Mouse (Mus musculus) midbrain, postnatal 0 days (tissue): ENCODE results near the gene Tm4sf20. TPM values are rescaled to one million over a fixed set of nuclear protein-coding genes. Genes with fewer than 3 reads are reported as not detected.

Experiments
- ATAC-seq: fragments of 200-750 bp; cut with Nextera tagmentation; 2 replicates; pipeline ENCODE4 v1.8.0; 2017; ENCODE audit warnings: moderate number of reproducible peaks, mild to moderate bottlenecking, moderate TSS enrichment, moderate library complexity; ENCODE audit not compliant: low FRiP score
- DNase-seq: peaks from one replicate; pipeline ENCODE4 v3.0.0-alpha.2; 2015; ENCODE audit warnings: low spot score
- H3K27ac ChIP-seq: fragments of 300-500 bp; sonication (generic); 2 replicates; pipeline ENCODE4 v1.5.1; 2014; ENCODE audit warnings: low read depth, mild to moderate bottlenecking, low read length, mixed read lengths
- H3K27me3 ChIP-seq: fragments of 300-500 bp; sonication (generic); 2 replicates; pipeline ENCODE4 v1.6.1; 2014; ENCODE audit warnings: low read length, control low read depth, mixed read lengths; ENCODE audit not compliant: insufficient read depth
- H3K36me3 ChIP-seq: fragments of 300-500 bp; sonication (generic); 2 replicates; pipeline ENCODE4 v1.6.1; 2014; ENCODE audit warnings: low read length, control low read depth, mixed read lengths; ENCODE audit not compliant: insufficient read depth
- H3K4me1 ChIP-seq: fragments of 300-500 bp; sonication (generic); 2 replicates; pipeline ENCODE4 v1.6.1; 2014; ENCODE audit warnings: mild to moderate bottlenecking, control low read depth, antibody characterized with exemption, low read length, mixed read lengths; ENCODE audit not compliant: insufficient read depth
- H3K4me2 ChIP-seq: fragments of 300-500 bp; sonication (generic); 2 replicates; pipeline ENCODE4 v1.6.1; 2014; ENCODE audit warnings: low read depth, mild to moderate bottlenecking, low read length, mixed read lengths; ENCODE audit not compliant: poor library complexity, severe bottlenecking
- H3K4me3 ChIP-seq: fragments of 300-500 bp; sonication (generic); 2 replicates; pipeline ENCODE4 v1.5.1; 2014; ENCODE audit warnings: low read depth, mild to moderate bottlenecking, low read length, moderate library complexity
- H3K9ac ChIP-seq: fragments of 300-500 bp; sonication (generic); replicated peaks from 2 replicates; pipeline ENCODE4 v1.6.1; 2014; ENCODE audit warnings: mild to moderate bottlenecking, low read length, moderate library complexity, mixed read lengths; ENCODE audit not compliant: poor library complexity, severe bottlenecking
- H3K9me3 ChIP-seq: fragments of 300-500 bp; sonication (generic); 2 replicates; pipeline ENCODE4 v1.6.1; 2016; ENCODE audit warnings: low read length, control low read depth
- CTCF ChIP-seq: IDR thresholded peaks from 2 replicates; pipeline ENCODE4 v1.5.1; 2016; ENCODE audit warnings: antibody characterized with exemption, mild to moderate bottlenecking
- WGBS: fragments of 180-500 bp; shearing (Covaris S2); extraction: QIAGEN DNeasy Blood & Tissue Kit; methylation state at CpG from one replicate; pipeline ENCODE4 v1.1.7; 2014; 5-methylcytosine and 5-hydroxymethylcytosine counted together
- polyA plus RNA-seq: library from polyadenylated mRNA; unstranded; fragments of >200 nt; fragmentation: Nextera tagmentation; extraction: Ambion mirVana; gene quantifications from 2 replicates; pipeline ENCODE4 v1.2.1, GENCODE M21; 2015
- total RNA-seq: library from RNA; depleted of rRNA; stranded (reverse); fragments of >200 nt; gene quantifications from 2 replicates; pipeline ENCODE4 v1.2.3, GENCODE M21; 2014; rRNA removed

Gene Tm4sf20
- total RNA-seq, result not detected in 2 replicates
- not detected in 2 replicates for polyA plus RNA-seq

GRCm38 (mm10) chr1:82768269-82768668, at the start of gene Tm4sf20:
Gene Tm4sf20, minus strand, starts transcription at chr1:82768461.
- no peak for TF ChIP-seq CTCF
- Histone ChIP-seq H3K27ac (no peak within 1 kb of the TSS), H3K4me1 (no peaks in the 10 kb centered on the region), H3K9me3 (no peaks in the 10 kb centered on the region), H3K4me2 (no peak within 1 kb of the TSS), H3K4me3 (no peak within 1 kb of the TSS), H3K9ac (no peak within 1 kb of the TSS), H3K36me3 (no peaks in the 10 kb centered on the region), H3K27me3 (no peaks in the 10 kb centered on the region)
- DNase-seq (no peak), ATAC-seq (no peak)
- 75% methylated on average over 5 of the region's 5 CpGs for WGBS

- H3K9ac ChIP-seq, result no peak overlapping the region; the same call in 1 of the 2 replicates
- no peak for DNase-seq
- no peak overlapping the region for H3K4me2 ChIP-seq
- no peak overlapping the region for H3K4me3 ChIP-seq
- no peaks in the 10 kb centered on the region for H3K9me3 ChIP-seq
- H3K27me3 ChIP-seq, result no peaks in the 10 kb centered on the region
- ATAC-seq, result no peak
- no peak for TF ChIP-seq CTCF
- H3K36me3 ChIP-seq, result no peaks in the 10 kb centered on the region
- no peaks in the 10 kb centered on the region for H3K4me1 ChIP-seq
- H3K27ac ChIP-seq, result no peak overlapping the region
- 69% methylated on average over 17 of the region's 17 CpGs for WGBS
Measured at GRCm38 (mm10) chr1:82815941-82816716, 47.9 kb upstream of the Tm4sf20 start.

- Histone ChIP-seq H3K27ac (no peak overlapping the region), H3K36me3 (no peaks in the 10 kb centered on the region), H3K4me1 (no peaks in the 10 kb centered on the region), H3K4me3 (no peak overlapping the region), H3K27me3 (no peaks in the 10 kb centered on the region), H3K4me2 (no peak overlapping the region), H3K9ac (no peak overlapping the region), H3K9me3 (no peaks in the 10 kb centered on the region)
- no peak for TF ChIP-seq CTCF
- no peak for ATAC-seq
- 25% methylated on average over 1 of the region's 1 CpGs for WGBS
- DNase-seq, result no peak
Measured at GRCm38 (mm10) chr1:82811766-82812165, 43.5 kb upstream of the Tm4sf20 start.

- H3K9me3 ChIP-seq, result no peaks in the 10 kb centered on the region
- no peaks in the 10 kb centered on the region for H3K27me3 ChIP-seq
- TF ChIP-seq CTCF, result no peak
- H3K27ac ChIP-seq, result no peak overlapping the region
- H3K36me3 ChIP-seq, result no peaks in the 10 kb centered on the region
- ATAC-seq (no peak), DNase-seq (no peak)
- no peak overlapping the region for H3K9ac ChIP-seq
- 49% methylated on average over 3 of the region's 3 CpGs for WGBS
- no peak overlapping the region for H3K4me3 ChIP-seq
- H3K4me1 ChIP-seq, result no peaks in the 10 kb centered on the region
- no peak overlapping the region for H3K4me2 ChIP-seq
Measured at GRCm38 (mm10) chr1:82808564-82808963, 40.3 kb upstream of the Tm4sf20 start.

- Histone ChIP-seq H3K4me1 (no peaks in the 10 kb centered on the region), H3K36me3 (no peaks in the 10 kb centered on the region), H3K4me3 (no peak overlapping the region), H3K27me3 (no peaks in the 10 kb centered on the region), H3K27ac (no peak overlapping the region), H3K9ac (no peak overlapping the region), H3K4me2 (no peak overlapping the region), H3K9me3 (no peaks in the 10 kb centered on the region)
- DNase-seq (no peak), ATAC-seq (no peak)
- WGBS, result 83% methylated on average over 7 of the region's 7 CpGs
- TF ChIP-seq CTCF, result no peak
Measured at GRCm38 (mm10) chr1:82807206-82807605, 38.9 kb upstream of the Tm4sf20 start.

- H3K9ac ChIP-seq, result no peak overlapping the region
- no peak overlapping the region for H3K4me3 ChIP-seq
- H3K4me1 ChIP-seq, result no peaks in the 10 kb centered on the region
- H3K36me3 ChIP-seq, result no peaks in the 10 kb centered on the region
- whole genome bisulfite sequencing, result 64% methylated on average over 8 of the region's 8 CpGs
- no peak overlapping the region for H3K4me2 ChIP-seq
- H3K27ac ChIP-seq, result no peak overlapping the region
- ATAC-seq, result no peak
- TF ChIP-seq CTCF, result no peak
- DNase-seq, result no peak
- H3K27me3 ChIP-seq, result no peaks in the 10 kb centered on the region; the same call in 1 of the 2 replicates
- H3K9me3 ChIP-seq, result no peaks in the 10 kb centered on the region
Measured at GRCm38 (mm10) chr1:82806391-82806790, 38.1 kb upstream of the Tm4sf20 start.
